Comparison of ENCODE assay signal across 21 mouse cellular contexts in the genomic region with DNA sequence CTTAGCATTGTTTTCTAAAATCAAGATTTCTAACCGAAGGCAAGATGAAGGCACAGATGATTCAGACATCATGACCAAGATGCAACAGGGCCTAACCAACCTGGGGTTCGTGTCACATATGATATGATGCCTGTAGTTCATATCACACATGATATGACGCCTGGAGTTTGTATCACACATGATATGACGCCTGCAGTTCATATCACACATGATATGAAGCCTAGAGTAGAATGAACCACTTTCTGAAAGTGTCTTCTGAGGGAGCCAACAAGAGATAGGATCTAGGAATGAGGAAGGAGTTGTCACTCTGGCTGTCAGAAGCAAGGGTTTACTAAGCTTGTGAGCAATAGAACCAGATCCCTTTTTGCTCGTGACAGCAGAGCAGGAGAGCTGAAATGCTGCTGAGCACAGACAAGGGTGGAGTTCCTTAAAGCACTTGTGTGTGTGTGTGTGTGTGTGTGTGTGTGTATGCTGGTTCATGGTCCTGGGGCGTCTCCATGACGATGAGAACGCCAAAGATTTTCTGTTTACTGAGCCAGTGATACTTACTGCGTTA. TPM values are rescaled to one million over a fixed set of nuclear protein-coding genes. Genes with fewer than 3 reads are reported as not detected.
"Had no signal": no experiment of that assay in that cellular context is flagged by ENCODE, and none has a peak within 500 bp of the region (broad histone marks: within the 10 kb centered on the region; RNA-seq: fewer than 3 reads in every experiment).

No protein-coding gene starts in this region.

- H3K4me3 ChIP-seq: layer of hippocampus, adult 2 months; left cerebral cortex, adult 2 months; limb, embryonic 10.5 days; liver, embryonic 15.5 days; midbrain, embryonic 13.5 days; myocyte; neural tube, embryonic 15.5 days; stomach, embryonic 15.5 days had no signal

- H3K27ac ChIP-seq: layer of hippocampus, adult 2 months; left cerebral cortex, adult 2 months; limb, embryonic 10.5 days; liver, embryonic 15.5 days; macrophage; midbrain, embryonic 13.5 days; neural tube, embryonic 15.5 days; stomach, embryonic 15.5 days had no signal

- H3K4me2 ChIP-seq: liver, embryonic 11.5 days; midbrain, embryonic 13.5 days; neural tube, embryonic 15.5 days; stomach, embryonic 15.5 days had no signal

- H3K9ac ChIP-seq: liver, embryonic 15.5 days; midbrain, embryonic 13.5 days; neural tube, embryonic 15.5 days; stomach, embryonic 15.5 days had no signal

- H3K9me3 ChIP-seq: limb, embryonic 10.5 days; liver, embryonic 15.5 days; midbrain, embryonic 13.5 days; neural tube, embryonic 15.5 days; stomach, embryonic 15.5 days had no signal

- DNase-seq: kidney, adult 8-10 months; kidney, postnatal 10 days; kidney, postnatal 4 days; lung, adult 2 months; lung, postnatal 10 days; right cerebral cortex, postnatal 4 days; spleen, adult 18-20 months; thymus, adult 2 months; thymus, postnatal 25 days had no signal

- H3K36me3 ChIP-seq: limb, embryonic 10.5 days; liver, embryonic 15.5 days; midbrain, embryonic 13.5 days; neural tube, embryonic 15.5 days; stomach, embryonic 15.5 days had no signal

- ATAC-seq: intestine, embryonic 16.5 days; midbrain, embryonic 13.5 days had no signal

RNA-seq across cellular contexts. Expression of a gene that starts 2.3 kb away (rescaled TPM):
- polyA plus RNA-seq: neural tube, embryonic 11.5 days had no signal
